Mouse (Mus musculus) E14TG2a.4 (cell line): ENCODE data around the gene Mcf2.

Experiments
- H3K27me3 ChIP-seq: 2 replicates; pipeline ENCODE4 v1.6.1; 2014; ENCODE audit warnings: low read length, control low read depth; ENCODE audit not compliant: insufficient read depth
- H3K36me3 ChIP-seq: 2 replicates; pipeline ENCODE4 v1.6.1; 2014; ENCODE audit warnings: low read length, control low read depth; ENCODE audit not compliant: insufficient read depth
- H3K4me1 ChIP-seq: replicated peaks from 2 replicates; pipeline ENCODE4 v1.6.1; 2014; ENCODE audit warnings: low read depth, low read length, control low read depth
- H3K4me3 ChIP-seq: replicated peaks from 2 replicates; pipeline ENCODE4 v1.5.1; 2014; ENCODE audit warnings: mild to moderate bottlenecking, low read length
- H3K9me3 ChIP-seq: 2 replicates; pipeline ENCODE4 v1.6.1; 2014; ENCODE audit warnings: low read length, control low read depth
- CTCF ChIP-seq: conservative IDR thresholded peaks from 2 replicates; pipeline ENCODE4 v1.5.1; 2014; ENCODE audit warnings: low read length
- NANOG ChIP-seq: IDR thresholded peaks from 2 replicates; pipeline ENCODE4 v1.6.1; 2014; ENCODE audit warnings: borderline replicate concordance, low read length, mixed read lengths
- POU5F1 ChIP-seq: IDR thresholded peaks from 2 replicates; pipeline ENCODE4 v1.6.1; 2014; ENCODE audit warnings: low read length, borderline replicate concordance

Gene Mcf2

DNA sequence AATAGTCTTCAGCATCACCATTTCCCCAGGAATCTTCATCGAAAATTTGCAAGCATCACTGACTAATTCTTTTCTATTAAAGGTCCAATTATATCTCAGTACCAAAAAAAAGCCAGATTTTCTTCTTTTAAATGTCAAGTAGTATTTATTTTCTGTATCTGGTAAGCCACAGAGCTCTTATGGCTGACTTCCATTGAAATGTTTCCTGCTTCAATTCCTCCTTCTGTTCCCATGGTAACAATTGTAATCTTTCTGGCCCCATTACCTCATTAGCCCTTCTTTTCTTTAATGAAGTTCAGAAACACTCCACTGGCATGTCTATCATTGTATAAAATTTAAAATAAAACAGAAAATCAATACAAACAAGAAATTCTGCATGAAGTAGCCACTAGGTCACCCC lies 103.5 kb downstream of the Mcf2 start:
- H3K27me3 ChIP-seq: no peaks in the 10 kb centered on the region
- no peak for TF ChIP-seq POU5F1
- TF ChIP-seq NANOG: no peak
- no peak for TF ChIP-seq CTCF
- peaks cover 21% of the 10 kb centered on the region for H3K9me3 ChIP-seq
- no peaks in the 10 kb centered on the region for H3K4me1 ChIP-seq
- H3K4me3 ChIP-seq: no peak overlapping the region
- H3K36me3 ChIP-seq: peaks cover 40% of the 10 kb centered on the region

DNA sequence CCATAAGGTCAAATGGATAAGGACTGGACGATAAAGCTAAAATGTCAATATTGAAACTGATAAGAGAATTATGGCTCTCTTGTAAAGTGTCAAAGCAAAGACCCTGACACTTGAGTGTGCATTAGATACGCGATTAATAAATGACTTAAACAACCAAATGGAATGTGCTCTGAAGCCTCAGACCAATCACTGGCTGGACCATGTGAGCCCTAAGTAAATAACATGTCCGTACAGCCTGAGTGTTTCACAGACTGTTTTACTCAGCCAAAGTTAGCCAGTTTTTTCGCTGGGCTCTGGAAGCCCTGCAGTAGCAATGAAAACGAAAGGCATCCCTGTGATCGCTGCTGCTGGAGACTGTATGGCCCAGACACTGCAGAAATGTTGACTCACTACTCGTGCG lies 123.7 kb downstream of the Mcf2 start:
- H3K27me3 ChIP-seq: no peaks in the 10 kb centered on the region
- no peaks in the 10 kb centered on the region for H3K9me3 ChIP-seq
- TF ChIP-seq CTCF: no peak
- no peak for TF ChIP-seq POU5F1
- TF ChIP-seq NANOG: no peak
- no peaks in the 10 kb centered on the region for H3K4me1 ChIP-seq
- no peak overlapping the region for H3K4me3 ChIP-seq
- peaks cover 24% of the 10 kb centered on the region for H3K36me3 ChIP-seq

DNA sequence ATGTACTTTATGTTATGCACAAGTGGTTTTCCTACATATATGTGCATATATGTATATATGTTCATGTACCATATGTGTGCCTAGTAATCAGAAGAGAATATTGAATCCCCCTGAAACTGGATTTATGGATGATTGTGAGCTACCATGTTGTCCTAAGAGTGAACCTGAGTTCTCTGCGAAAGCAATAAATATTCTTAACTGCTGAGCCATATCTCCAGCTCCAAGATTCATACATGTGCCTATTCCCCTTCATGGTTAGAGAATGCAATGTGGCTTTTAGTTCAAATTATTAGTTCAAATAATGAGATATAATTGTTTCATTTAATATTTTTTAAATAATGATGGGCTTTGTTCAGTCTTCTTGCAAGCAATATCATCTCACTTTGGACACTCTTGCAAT lies 124.1 kb downstream of the Mcf2 start:
- Histone ChIP-seq H3K4me1 (no peaks in the 10 kb centered on the region), H3K36me3 (peaks cover 22% of the 10 kb centered on the region), H3K27me3 (no peaks in the 10 kb centered on the region), H3K4me3 (no peak overlapping the region), H3K9me3 (no peaks in the 10 kb centered on the region)
- TF ChIP-seq POU5F1 (no peak), NANOG (no peak), CTCF (no peak)

DNA sequence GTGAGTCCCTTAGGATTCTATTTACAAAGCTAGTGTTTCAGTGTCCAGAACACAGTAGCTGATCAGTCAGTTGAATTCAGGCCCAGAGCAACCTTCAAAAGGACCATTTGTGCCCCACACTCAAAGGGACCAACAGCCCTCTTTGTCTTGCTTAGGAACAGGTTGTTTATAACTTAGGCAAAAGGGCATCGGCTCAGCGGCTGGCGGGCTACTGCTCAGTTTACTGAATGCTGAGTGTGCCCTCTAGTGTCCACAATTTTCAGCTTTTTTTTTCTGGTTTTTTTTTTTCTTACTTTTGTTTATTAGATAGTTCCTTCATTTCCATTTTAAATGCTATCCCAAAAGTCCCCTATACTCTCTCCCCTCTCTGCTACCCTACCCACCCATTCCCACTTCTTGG lies 152.2 kb downstream of the Mcf2 start:
- Histone ChIP-seq H3K36me3 (no peaks in the 10 kb centered on the region), H3K4me3 (no peak overlapping the region), H3K4me1 (no peaks in the 10 kb centered on the region), H3K9me3 (no peaks in the 10 kb centered on the region), H3K27me3 (no peaks in the 10 kb centered on the region)
- TF ChIP-seq NANOG (no peak), CTCF (peak; percentile 13; the same call in 1 of the 2 replicates)

DNA sequence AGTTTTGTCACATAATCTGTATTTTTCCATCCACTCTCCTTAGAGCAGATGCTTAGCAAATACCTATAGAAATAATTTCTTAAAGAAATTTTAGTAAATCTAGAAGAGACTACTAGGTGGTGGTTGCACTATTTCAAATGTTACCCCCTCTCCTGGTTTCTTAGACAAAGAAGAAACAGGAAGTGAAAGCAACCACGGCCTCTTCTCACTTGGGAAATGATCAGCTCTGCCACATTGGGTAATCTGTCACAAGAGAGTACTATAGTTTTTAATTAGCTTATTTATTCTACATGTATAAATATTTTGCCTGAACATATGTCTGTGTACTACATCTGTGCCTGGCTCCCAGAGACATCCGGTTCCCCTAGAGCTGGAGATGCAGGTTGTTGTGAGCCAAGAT lies 157.3 kb downstream of the Mcf2 start:
- no peaks in the 10 kb centered on the region for H3K36me3 ChIP-seq
- H3K4me1 ChIP-seq: no peaks in the 10 kb centered on the region
- H3K4me3 ChIP-seq: no peak overlapping the region
- TF ChIP-seq CTCF (no peak), POU5F1 (no peak), NANOG (no peak)
- no peaks in the 10 kb centered on the region for H3K9me3 ChIP-seq
- no peaks in the 10 kb centered on the region for H3K27me3 ChIP-seq

DNA sequence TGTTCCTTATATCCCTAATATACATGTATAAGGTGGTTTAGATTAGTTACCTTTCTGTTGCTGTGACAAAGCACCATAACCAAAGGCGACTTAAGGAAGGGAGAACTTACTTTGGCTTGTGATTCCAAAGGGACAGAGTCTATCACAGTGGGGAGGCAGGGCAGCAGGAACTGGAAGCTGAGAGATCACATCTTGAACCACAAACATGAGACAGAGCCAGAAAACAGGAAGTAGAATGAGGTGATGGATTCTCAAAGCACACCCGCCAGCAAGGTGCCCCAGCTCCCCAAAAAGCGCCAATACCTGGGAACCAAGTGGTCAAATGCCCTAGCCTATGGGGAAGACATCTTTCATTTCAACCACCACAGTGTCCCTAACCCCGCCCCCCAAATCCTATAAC lies 157.9 kb downstream of the Mcf2 start:
- H3K4me1 ChIP-seq: no peaks in the 10 kb centered on the region
- TF ChIP-seq NANOG: no peak
- no peak for TF ChIP-seq POU5F1
- no peak for TF ChIP-seq CTCF
- H3K4me3 ChIP-seq: no peak overlapping the region
- no peaks in the 10 kb centered on the region for H3K27me3 ChIP-seq
- H3K9me3 ChIP-seq: no peaks in the 10 kb centered on the region
- H3K36me3 ChIP-seq: no peaks in the 10 kb centered on the region

DNA sequence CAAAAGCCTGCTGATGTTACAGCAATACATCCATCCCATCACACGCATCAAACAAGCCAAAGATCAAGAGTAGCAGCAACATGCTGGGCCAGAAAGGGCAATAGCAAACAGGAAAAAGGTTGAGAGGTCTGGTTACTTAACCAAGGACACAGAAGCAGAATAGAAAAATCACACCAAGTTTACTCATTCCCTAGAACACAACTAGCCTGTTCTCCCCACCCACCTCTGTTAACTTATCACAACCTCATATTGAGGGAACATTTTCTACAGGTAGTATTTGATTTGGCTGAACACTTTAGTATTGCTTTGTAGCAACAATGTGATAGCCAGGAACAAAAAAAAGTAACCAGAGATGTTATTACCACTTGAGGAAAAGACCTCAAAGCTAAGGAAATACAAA lies 164.3 kb downstream of the Mcf2 start:
- Histone ChIP-seq H3K27me3 (no peaks in the 10 kb centered on the region), H3K9me3 (no peaks in the 10 kb centered on the region), H3K4me1 (no peaks in the 10 kb centered on the region), H3K36me3 (no peaks in the 10 kb centered on the region), H3K4me3 (no peak overlapping the region)
- TF ChIP-seq CTCF (no peak), NANOG (no peak)

DNA sequence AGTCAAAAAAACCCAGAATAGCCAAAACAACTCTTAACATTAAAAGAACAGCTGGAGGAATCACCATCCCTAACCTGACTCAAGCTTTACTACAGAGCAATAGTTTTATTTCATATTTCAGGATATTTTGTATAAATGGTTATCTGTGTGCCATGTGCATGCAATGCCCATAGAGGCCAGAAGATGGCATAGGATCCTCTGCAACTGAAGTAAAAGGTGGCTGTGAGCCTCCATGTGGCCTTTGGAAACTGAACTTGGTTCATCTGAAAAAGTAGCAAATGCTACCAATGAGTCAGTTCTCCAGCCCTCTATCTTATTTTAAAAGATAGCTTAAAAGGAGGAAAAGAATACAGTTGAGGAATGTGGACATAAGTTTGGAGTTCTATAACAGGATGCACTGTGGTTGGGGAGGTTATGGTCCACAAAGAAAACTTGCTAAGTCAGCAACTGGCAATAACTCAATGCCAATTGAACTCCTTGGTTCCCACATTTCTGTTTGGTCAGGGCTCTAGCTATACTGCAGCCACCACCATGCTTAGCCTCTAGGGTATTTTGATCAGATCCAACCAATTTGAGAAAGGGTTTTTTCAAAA lies 165.7 kb downstream of the Mcf2 start:
- no peaks in the 10 kb centered on the region for H3K9me3 ChIP-seq
- no peaks in the 10 kb centered on the region for H3K4me1 ChIP-seq
- no peaks in the 10 kb centered on the region for H3K36me3 ChIP-seq
- TF ChIP-seq POU5F1: no peak
- peak; percentile 36 for TF ChIP-seq CTCF
- TF ChIP-seq NANOG: no peak
- no peak overlapping the region for H3K4me3 ChIP-seq
- no peaks in the 10 kb centered on the region for H3K27me3 ChIP-seq
